Mouse (Mus musculus): ENCODE data around the gene Anapc7. TPM values are rescaled to one million over a fixed set of nuclear protein-coding genes. Genes with fewer than 3 reads are reported as not detected.
"Not testable (repeated sequence)": the region's sequence is repeated elsewhere in the genome, so short reads cannot be mapped to it uniquely, and the experiment has no call there.

The Anapc7 gene
- polyA plus RNA-seq, 1 experiment = 16.6 TPM

DNA sequence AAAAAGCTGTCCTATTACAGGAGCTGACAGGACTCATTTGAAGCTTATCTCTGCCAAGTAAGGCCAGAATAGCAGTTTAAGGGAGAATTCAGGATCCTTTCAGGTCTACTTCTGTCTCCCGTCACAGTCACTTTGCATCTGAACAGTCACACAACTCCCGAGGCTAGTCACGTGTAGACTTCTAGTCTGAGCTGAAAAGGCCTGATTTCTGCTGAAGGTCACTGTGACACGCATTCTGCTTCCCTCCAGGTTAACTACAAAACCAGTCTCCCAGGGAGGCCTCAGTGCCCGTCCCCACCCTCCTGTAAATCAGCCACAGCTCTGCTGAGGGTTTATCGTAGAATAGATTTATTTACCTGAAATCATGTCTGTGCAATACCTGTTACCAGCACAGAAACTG lies 31.7 kb downstream of the Anapc7 start:
- H3K4me3 ChIP-seq (ENCODE audit: insufficient read depth, low read depth, low read length) = no peak overlapping the region
- H3K27ac ChIP-seq (replicated peaks; ENCODE audit: low read depth, low read length) = no peak overlapping the region
- peaks cover 3% of the 10 kb centered on the region; the same call in 1 of the 2 replicates for H3K4me1 ChIP-seq (ENCODE audit: control insufficient read depth, insufficient read depth, insufficient read length, low read length)

DNA sequence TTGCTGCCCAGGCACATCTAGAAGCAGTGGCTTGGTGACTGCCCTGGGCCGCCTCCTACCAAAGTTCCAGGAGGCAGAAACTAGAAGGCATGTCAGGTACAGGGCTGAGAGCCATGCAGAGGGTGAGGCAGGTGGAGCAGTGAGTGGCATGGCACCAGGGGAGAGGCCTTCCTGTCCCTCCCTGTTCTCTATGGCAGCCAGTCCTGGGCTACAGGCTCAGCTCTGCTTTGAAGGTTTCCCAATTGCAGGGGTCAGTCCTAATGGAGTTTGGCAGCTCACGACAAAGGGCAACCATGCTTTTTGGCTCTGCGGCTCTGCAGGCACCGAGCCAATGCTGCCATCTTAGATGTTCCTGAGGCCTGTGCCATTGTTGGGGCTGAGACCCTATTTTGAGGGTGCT lies 32.9 kb downstream of the Anapc7 start:
- no peak overlapping the region for H3K4me3 ChIP-seq (ENCODE audit: insufficient read depth, low read depth, low read length)
- H3K4me1 ChIP-seq (ENCODE audit: control insufficient read depth, insufficient read depth, insufficient read length, low read length) = no peaks in the 10 kb centered on the region; the same call in 1 of the 2 replicates
- no peak overlapping the region for H3K27ac ChIP-seq (replicated peaks; ENCODE audit: low read depth, low read length)

DNA sequence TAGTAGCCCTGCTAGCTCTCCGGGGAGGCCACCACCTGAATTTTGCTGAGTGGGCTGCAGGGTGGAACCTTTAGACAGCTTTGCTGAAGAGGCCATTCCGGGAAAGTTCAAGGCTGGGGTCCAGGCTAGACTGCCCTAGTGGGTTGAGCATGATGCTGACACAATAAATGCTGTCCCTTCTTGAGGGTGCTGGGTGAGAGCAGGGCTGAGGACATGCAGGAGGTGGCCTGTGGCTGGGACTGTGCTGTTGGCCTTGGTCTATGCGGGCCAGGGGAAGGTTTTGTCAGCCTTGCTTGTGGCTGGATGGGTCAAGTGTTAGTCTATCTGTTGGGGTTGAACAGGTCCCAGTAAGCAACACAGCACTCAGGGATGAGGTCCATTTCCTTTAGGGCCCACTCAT lies 33.4 kb downstream of the Anapc7 start:
- no peak overlapping the region for H3K4me3 ChIP-seq (ENCODE audit: insufficient read depth, low read depth, low read length)
- H3K4me1 ChIP-seq (ENCODE audit: control insufficient read depth, insufficient read depth, insufficient read length, low read length) = no peaks in the 10 kb centered on the region; the same call in 1 of the 2 replicates
- no peak overlapping the region for H3K27ac ChIP-seq (replicated peaks; ENCODE audit: low read depth, low read length)

DNA sequence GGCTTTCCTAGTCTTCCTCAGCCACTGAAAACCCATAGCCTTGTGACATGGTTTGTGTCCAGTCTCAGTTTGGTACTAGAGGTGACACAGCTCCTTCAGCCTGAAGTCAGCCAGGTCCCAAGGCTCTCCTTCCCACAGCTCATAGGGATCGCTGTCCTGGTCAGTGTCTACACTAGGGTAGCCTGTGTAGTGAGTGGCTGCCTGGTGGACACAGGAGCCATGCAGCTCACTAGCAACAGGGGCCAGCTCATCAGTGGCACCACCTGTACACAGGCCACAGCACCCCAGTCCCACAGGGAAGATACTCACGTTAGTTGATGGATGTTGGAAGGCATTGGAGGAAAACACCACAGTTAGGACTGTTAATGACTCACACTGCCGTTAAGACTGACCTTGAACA lies 34.1 kb downstream of the Anapc7 start:
- Histone ChIP-seq H3K27ac (replicated peaks; ENCODE audit: low read depth, low read length) (no peak overlapping the region), H3K4me1 (ENCODE audit: control insufficient read depth, insufficient read depth, insufficient read length, low read length) (no peaks in the 10 kb centered on the region; the same call in 1 of the 2 replicates), H3K4me3 (ENCODE audit: insufficient read depth, low read depth, low read length) (no peak overlapping the region)

DNA sequence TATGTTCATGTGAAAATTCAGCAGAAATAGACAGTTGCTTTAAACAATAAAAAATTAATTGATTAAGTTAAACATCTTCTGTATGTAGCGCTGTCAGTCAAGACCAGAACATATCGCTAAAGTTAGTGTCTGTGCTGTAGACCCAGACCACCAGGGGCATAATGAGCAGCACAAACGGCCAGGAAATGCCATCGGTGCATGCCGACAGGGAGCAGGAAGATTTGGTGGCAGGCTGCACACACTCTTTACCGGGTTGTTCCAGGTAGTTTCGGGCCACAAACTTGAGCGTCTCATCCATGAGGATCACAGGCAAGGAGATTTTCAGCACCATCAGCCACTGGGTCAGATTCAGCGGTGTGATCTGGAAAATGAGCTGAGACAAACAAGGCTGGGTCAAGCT lies 35.6 kb downstream of the Anapc7 start:
- H3K4me3 ChIP-seq (ENCODE audit: insufficient read depth, low read depth, low read length); H3K27ac ChIP-seq (replicated peaks; ENCODE audit: low read depth, low read length); H3K4me1 ChIP-seq (ENCODE audit: control insufficient read depth, insufficient read depth, insufficient read length, low read length): not testable (repeated sequence)

DNA sequence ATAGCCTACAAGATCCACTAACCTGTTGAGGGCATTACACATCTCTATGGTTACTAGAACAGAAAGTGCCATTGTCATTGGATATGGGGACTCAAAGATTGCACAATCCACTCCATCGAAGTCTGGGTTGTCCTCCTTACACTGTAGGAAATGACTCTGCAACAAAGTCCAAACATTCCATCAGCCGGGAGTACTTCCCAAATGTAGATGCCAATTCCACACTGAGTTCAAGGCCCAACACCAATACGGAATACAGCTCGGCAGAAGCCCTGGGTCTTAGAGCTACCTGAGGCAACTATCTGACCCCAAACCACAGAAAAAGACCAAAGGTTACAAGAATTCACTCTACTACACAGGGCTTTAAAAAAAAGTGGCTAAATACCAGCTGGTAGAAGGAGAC lies 36.6 kb downstream of the Anapc7 start:
- Histone ChIP-seq H3K27ac (replicated peaks; ENCODE audit: low read depth, low read length) (no peak overlapping the region), H3K4me1 (ENCODE audit: control insufficient read depth, insufficient read depth, insufficient read length, low read length) (no peaks in the 10 kb centered on the region; the same call in 1 of the 2 replicates), H3K4me3 (ENCODE audit: insufficient read depth, low read depth, low read length) (no peak overlapping the region)

DNA sequence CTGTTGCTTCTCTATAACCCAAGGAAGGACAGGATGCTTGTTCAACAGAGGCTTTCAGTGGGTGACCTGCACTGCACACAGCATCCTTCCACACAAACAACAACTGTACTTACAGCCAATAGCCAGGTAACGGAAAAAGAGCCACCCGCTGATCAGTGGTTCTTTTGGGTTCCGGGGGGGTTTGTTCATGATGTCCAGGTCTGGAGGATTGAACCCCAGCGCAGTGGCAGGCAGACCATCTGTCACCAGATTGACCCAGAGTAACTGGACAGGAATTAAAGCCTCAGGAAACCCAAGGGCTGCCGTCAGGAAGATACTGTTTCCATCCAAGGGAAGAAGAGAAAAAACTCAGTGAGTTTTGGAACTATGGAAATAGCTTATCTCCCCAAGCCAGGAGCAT lies 37.8 kb downstream of the Anapc7 start:
- H3K27ac ChIP-seq (replicated peaks; ENCODE audit: low read depth, low read length) = no peak overlapping the region
- no peaks in the 10 kb centered on the region; the same call in 1 of the 2 replicates for H3K4me1 ChIP-seq (ENCODE audit: control insufficient read depth, insufficient read depth, insufficient read length, low read length)
- no peak overlapping the region for H3K4me3 ChIP-seq (ENCODE audit: insufficient read depth, low read depth, low read length)

DNA sequence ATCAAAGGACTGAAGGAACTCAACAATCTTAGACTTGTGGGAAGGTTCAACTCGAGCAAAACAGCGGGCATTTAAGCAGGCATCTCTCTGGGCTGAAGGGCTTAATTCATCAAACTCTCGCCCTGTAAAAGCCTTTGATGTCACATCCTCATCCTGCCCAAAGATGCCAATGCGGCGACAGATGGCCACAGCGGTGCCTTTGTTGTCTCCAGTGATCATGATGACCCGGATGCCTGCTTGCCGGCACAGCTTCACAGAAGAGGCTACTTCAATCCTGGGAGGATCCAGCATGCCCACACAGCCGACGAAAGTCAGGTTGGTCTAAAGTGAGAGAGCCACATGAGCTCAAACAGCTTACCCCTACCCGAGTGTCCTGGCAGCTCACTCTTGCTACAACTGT lies 39.2 kb downstream of the Anapc7 start:
- H3K4me1 ChIP-seq (ENCODE audit: control insufficient read depth, insufficient read depth, insufficient read length, low read length) = no peaks in the 10 kb centered on the region
- H3K27ac ChIP-seq (replicated peaks; ENCODE audit: low read depth, low read length) = no peak overlapping the region
- H3K4me3 ChIP-seq (ENCODE audit: insufficient read depth, low read depth, low read length) = no peak overlapping the region

DNA sequence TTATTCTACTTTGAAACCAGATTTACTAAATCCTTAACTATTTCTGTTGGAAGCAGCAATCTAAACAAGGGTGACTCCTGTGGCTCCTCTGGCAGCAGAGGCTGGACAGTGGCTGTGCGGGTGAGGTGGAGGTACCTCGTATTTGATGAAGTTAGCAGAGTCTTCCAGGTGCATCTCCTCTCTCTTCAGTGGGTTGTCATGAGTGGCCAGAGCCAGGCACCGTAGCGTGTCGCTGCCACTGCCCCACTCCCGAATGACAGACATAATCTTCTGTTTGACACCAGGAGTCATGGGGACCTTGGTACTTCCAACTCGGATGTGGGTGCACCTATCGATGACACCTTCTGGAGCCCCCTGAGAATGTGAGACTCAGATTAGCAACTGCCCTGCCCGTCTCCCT lies 39.9 kb downstream of the Anapc7 start:
- Histone ChIP-seq H3K27ac (replicated peaks; ENCODE audit: low read depth, low read length) (no peak overlapping the region), H3K4me3 (ENCODE audit: insufficient read depth, low read depth, low read length) (no peak overlapping the region), H3K4me1 (ENCODE audit: control insufficient read depth, insufficient read depth, insufficient read length, low read length) (no peaks in the 10 kb centered on the region)

DNA sequence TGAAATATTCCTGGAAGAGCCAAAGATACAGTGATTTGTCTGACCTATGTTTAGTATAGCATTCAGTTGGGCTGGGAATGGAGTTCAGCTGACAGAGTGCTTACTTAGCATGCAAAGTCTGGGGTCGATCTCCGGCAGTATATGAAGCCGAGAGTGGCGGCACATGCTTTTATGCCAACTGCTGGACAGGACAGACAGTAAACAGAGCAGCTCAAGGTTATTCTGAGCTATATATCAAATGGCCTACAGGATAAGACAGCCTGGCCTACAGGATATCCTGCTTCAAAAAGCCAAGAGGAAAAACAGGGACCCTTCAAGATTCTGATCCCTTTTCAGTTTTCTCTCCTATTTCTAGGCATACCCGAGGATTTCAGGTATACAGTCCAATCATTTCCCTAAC lies 50.2 kb downstream of the Anapc7 start:
- Histone ChIP-seq H3K4me3 (ENCODE audit: insufficient read depth, low read depth, low read length) (no peak overlapping the region), H3K27ac (replicated peaks; ENCODE audit: low read depth, low read length) (no peak overlapping the region), H3K4me1 (ENCODE audit: control insufficient read depth, insufficient read depth, insufficient read length, low read length) (peaks cover 6% of the 10 kb centered on the region)

DNA sequence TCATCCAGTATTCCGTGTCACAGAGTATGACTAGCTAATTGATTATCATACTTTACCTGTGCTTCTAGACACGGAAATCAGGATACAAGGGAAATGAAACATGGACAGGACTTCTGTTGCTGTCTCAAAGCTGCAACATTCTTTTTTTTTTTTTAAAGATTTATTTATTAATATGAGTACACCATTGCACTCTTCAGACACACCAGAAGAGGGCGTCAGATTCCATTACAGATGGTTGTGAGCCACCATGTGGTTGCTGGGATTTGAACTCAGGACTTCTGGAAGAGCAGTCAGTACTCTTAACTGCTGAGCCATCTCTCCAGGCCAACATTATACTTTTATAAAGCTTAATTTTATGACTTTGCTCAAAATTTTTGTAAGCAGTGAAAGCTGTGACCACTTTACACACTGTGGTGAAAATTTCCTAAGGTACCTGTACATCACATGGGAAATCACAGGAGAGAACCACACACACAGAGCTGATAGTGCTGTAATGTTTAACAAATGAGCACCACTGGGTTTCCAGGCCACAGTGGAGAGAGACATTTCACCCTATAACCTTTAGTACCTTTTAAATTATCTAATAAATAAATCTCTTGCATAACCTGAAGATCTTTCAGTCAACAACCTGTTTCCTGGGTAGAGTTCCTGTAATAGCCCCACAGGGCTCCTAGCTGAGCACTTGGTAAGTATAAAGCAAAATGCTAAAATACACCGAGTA lies 53.3 kb downstream of the Anapc7 start:
- Histone ChIP-seq H3K4me3 (ENCODE audit: insufficient read depth, low read depth, low read length) (no peak overlapping the region), H3K4me1 (ENCODE audit: control insufficient read depth, insufficient read depth, insufficient read length, low read length) (peaks cover 8% of the 10 kb centered on the region), H3K27ac (replicated peaks; ENCODE audit: low read depth, low read length) (peak overlapping the region; percentile 68)

DNA sequence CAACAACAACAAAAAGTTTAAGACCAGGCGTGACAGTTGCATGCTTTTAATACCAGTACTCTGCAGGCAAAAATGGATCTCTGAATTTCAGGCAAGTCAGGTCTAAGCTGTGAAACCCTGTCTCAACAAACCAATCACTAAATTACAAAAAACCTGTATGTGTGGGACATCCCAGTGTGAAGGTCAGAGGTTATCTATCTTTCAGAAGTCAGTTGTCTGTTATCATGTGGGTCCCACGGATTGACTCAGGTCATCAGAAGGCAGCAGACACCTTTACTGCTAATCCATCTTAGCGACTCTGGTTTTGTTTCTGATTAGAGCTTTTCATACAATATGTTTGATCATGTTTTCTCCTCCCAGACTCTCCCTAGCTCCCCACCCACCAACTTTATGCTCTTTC lies 54.6 kb downstream of the Anapc7 start:
- H3K4me3 ChIP-seq (ENCODE audit: insufficient read depth, low read depth, low read length) = no peak overlapping the region
- peaks cover 8% of the 10 kb centered on the region for H3K4me1 ChIP-seq (ENCODE audit: control insufficient read depth, insufficient read depth, insufficient read length, low read length)
- H3K27ac ChIP-seq (replicated peaks; ENCODE audit: low read depth, low read length) = peak overlapping the region; percentile 10; the same call in 1 of the 2 replicates

DNA sequence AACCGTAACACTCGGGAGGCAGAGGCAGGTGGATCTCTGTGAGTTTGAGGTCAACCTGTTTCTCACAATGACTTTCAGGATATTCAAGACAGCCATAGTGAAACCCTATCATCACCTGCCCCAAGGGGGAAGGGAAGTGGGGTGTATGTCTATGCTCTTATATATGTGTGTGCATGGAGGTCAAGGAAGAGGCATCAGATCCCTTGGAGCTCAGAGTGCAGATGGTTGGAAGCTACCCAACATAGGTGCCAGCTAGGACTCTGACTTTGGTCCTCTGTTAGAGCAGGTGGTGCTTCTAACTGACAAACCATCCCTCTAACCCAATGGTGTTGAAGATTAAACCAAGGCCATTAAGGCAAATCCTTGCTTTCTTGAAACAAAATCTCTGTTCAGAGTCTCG lies 56.0 kb downstream of the Anapc7 start:
- Histone ChIP-seq H3K4me3 (ENCODE audit: insufficient read depth, low read depth, low read length) (no peak overlapping the region), H3K27ac (replicated peaks; ENCODE audit: low read depth, low read length) (no peak overlapping the region), H3K4me1 (ENCODE audit: control insufficient read depth, insufficient read depth, insufficient read length, low read length) (peaks cover 8% of the 10 kb centered on the region)

DNA sequence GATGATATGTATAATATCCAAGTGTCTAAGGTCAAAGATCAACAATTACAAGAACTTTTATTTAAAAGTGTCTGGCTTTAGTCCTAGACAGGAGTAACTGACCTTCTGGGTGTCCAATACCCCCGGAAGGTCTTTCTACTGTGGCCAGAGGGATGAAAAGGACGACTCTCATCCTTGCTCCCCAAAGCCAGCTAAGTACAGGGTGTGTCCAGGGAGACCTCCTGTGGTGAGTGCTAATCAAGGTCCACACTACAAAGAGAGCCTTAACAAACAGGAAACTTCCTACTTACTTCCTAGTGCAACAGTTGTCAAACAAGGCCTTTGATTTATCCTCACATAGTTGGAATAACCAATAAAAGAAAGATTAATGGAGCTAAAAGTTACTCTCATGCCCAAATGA lies 57.6 kb downstream of the Anapc7 start:
- Histone ChIP-seq H3K4me3 (ENCODE audit: insufficient read depth, low read depth, low read length) (no peak overlapping the region), H3K27ac (replicated peaks; ENCODE audit: low read depth, low read length) (no peak overlapping the region), H3K4me1 (ENCODE audit: control insufficient read depth, insufficient read depth, insufficient read length, low read length) (peaks cover 10% of the 10 kb centered on the region)

DNA sequence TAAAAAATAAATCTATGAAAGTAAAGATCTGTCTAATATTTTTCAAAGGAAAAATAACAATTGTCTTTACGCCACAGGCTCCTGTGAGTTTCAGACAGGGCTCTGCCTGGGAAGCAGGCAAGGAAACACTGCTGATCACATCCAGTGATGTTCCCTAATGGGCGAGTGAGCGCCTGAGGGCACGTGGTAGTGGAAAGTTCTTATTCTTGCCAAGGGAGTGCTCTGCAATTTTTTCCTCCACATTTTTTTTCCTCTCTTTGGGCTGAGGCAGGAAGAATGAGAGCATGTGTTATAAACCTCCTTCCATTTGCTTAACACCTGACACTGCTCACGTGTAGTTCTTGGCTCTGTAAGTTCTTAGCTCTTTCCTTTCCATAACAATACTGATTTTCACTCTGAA lies 60.4 kb downstream of the Anapc7 start:
- Histone ChIP-seq H3K4me3 (ENCODE audit: insufficient read depth, low read depth, low read length) (no peak overlapping the region), H3K4me1 (ENCODE audit: control insufficient read depth, insufficient read depth, insufficient read length, low read length) (peaks cover 4% of the 10 kb centered on the region; the same call in 1 of the 2 replicates), H3K27ac (replicated peaks; ENCODE audit: low read depth, low read length) (no peak overlapping the region)

DNA sequence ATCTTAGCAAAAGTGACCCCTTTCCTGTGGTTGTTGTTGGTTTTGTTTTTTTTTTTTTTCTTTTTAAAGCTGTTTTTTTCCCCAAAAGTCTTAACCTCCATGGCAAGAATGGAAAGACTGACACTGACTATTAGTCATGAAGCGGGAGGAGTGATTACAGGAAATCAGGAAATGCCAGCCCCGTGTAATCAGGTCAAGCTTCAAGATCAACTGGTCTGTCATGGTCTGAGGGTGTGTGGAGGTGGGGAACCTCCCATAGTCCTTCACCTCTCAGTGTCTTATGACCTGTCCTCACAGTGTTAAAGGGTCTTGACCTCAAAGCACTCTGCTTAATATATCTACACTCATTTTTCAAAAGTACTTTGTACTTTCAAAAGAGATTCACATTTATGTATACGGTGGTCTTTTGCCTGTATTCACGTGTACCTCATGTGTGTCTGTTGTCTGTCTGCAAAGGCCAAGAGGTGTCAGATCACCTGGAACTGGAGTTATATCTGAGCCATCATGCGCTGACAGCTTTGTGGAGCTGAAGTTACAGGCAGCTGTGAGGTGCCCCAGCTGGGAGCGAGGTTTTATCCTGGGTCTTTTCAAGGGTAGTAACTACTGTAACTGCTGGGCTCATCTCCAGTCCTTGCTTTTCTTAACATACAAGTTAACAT lies 61.4 kb downstream of the Anapc7 start:
- Histone ChIP-seq H3K4me3 (ENCODE audit: insufficient read depth, low read depth, low read length) (no peak overlapping the region), H3K4me1 (ENCODE audit: control insufficient read depth, insufficient read depth, insufficient read length, low read length) (peaks cover 2% of the 10 kb centered on the region; the same call in 1 of the 2 replicates), H3K27ac (replicated peaks; ENCODE audit: low read depth, low read length) (peak overlapping the region; percentile 38; the same call in 1 of the 2 replicates)

Measured in brown adipose tissue, adult 24 weeks (tissue).